Mouse (Mus musculus) 3T3-L1 (cell line): ENCODE data around the gene Pias4.

Experiments used
- DNase-seq: peaks from one replicate; pipeline ENCODE4 v3.0.0-alpha.2; 2015; ENCODE audit warnings: low read depth, low spot score

Pias4 gene

GRCm38 (mm10) chr10:81139529-81139846 lies 28.2 kb downstream of the Pias4 start:
- no peak for DNase-seq

- no peak for DNase-seq
These were observed 28.7 kb downstream of the Pias4 start for GRCm38 (mm10) chr10:81138821-81139528.

GRCm38 (mm10) chr10:81138131-81138782 lies 29.5 kb downstream of the Pias4 start:
- DNase-seq: peak; percentile 55

DNA sequence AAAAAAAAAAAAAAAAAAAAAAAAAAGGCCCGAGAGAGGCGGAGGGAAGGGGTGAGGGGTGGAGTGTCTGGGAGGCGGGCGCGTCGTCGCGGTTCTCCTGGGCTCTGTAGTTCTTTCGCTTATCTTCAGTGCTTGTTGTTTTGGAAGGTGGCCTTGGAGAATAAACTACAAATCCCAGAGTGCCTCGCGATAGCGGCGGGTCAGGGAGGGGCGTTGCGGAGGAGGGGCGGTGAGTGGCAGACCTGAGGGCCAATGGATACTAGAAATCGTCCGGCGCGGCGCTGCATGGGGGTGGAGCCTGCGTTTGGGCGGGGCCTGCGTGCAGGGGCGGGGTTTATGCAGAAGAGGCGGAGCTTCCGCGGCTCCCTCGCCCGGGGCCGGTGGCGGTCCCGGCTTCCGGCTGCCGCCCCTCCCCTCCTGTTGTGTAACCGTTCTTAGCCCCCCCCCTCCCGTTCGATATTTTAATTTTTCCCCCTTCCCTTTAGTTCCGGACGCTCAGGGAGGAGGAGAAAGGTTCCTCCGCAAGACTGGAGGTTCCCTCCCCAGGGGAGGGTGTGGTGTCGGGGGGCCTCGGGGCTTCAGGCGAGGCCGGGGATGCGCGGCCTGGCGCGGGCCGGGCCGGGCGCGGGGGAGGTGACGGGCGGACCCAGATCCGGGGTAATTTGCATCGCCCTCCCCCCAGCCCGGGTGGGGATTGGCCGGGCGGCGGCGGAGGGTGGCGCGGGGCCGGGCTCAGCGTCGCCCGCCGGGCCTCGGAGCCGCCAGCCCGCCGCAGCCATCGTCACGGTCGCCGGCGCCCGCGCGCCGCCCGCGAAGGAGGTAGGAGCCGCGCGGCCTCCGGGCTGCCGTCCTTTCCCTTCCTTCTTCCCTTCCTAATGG lies 30.2 kb downstream of the Pias4 start:
- peak; percentile 96 for DNase-seq

GRCm38 (mm10) chr10:81136706-81137231 lies 31.0 kb downstream of the Pias4 start:
- no peak for DNase-seq

DNA sequence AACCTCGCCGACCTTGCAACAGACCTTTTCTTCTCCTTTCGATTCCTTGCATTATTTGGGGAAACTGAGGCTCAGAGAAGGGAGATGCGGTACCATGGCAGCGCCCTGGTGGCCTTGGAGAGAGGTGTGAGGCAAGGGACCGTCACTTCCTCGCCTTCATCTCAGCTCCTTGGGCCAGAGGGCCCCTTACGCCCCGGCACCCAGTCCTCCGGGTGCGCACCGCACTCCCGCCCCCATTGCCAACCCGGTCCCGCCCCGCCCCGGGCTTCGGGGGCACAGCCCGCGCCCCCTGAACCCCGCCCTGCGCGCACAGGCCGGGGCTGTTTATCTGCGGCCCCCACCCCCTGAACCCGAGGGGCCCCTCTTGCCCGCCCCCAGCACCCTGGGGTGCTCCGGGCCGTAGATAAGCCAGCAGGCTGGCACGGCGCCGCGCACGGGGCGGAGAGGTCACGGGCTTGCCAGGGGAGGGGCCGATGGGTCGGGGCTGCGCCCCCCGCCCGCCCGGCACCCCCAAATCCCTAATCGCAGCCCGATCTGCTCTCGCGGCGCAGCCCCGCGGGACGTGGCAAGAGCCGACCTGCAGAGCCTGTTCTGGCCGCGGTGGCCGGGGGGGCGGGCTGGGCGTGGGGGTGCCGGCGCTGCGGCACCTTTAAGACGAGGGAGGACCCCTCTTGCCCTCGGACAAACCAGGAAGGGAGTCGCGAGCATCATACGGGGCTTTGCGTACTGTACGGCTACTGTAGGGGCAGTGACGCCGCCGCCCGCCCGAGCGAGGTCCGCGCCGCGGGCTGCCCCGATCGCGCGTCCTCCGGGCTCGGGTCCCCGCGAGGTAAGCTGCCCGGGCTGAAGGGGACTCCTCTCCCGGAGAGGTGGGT lies 31.7 kb downstream of the Pias4 start:
- DNase-seq: peak; percentile 64

DNA sequence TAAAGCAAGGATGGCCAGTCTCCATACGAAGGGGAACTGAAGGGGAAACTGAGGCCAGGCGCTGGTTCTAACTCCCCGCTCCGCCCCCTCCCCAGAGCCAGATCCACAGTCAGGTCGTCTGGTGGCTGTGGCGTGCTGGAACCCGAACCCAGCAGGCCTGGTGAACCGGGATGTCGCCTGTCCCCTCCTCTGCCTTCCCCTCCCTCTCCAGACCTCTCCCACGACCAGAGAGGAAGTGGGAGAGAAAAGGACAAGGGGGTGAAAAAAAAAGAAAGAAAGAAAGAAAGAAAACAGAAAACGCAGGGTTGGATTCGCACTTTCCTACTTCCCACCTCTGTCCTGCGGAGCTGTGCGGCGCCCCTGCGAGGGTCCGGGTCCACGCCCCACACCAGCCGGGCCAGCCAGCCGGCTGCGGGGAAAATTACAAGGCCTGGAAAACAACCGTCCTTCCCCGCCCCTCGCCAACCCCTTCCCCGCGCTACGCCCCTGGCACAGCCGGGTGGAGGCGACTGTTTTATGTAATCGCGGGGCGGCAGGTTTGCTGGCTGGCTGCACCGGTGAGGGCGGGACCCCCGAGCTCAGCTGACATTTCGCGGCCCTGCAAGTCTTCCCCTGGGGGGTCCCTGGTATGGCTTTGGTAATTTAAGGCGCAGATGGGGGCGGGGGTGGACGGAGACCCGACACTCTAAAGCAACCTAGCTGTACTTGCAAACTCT lies 32.6 kb downstream of the Pias4 start, which contains the start of gene Zbtb7a:
TSS of gene Zbtb7a (plus strand) at position 255 of the 716 bp plus-strand sequence.
- no peak for DNase-seq

- no peak for DNase-seq
These were observed 33.5 kb downstream of the Pias4 start for GRCm38 (mm10) chr10:81134181-81134587.

DNA sequence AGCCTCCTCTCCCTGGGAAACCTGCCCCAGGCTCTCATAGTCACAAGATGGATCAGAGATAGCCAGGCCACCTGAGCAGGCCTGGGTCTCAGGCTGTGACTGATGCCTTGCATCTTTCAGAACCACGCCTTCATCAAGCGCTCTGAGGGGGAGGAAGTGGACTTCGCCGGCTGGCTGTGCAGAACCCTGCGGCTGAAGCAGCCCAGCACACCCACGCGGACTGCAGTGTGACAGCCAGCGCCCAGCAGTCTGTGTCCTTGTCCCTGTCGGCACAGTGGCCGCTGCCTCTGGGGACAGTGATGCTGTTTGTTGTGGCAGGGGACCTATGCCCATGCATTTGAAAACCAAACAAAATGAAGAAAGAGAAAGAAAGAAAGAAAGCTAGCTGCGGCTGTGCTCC lies 44.2 kb downstream of the Pias4 start:
- DNase-seq: no peak

- no peak for DNase-seq
These were observed 44.8 kb downstream of the Pias4 start for GRCm38 (mm10) chr10:81122889-81123288.

DNA sequence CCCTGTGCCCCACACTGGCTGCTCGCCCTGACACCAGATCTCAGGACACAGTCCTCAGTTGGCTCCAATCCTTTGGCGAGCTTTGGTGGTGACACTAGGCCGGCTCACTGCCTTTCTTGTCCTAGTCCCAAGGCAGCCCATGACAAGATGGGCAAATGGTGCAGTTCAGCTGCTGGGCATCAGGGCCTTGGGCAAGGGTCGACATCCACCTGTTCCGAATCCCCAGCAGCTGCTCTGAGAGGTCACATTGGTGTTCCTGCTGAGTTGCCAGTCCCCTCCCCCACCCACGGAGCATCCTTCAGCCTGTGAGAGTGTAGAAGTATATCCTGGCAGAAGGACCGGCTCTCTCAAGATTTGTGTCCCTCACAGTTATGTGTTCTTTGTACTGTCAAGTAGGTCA lies 47.1 kb downstream of the Pias4 start:
- DNase-seq: no peak

DNA sequence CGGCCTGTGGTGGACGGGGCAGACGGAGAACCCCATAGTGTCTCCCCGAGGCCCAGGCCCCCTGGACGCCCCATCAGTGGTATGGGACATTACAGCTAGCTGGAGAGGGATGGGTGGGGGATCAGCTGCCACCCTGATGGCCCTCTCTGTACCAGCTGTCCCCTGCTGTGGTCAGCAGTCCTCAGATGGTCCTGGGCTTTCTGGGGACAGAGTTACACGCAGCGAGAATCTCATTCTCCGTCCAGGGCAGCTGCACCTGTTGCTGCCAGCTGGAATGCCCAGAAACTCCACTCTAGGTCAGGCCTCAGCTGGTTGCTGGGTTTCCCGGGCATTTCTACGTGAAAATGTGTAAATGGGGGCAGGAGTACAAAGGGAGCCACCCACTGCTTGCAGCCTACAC lies 48.1 kb downstream of the Pias4 start:
- no peak for DNase-seq

- DNase-seq: no peak
These were observed 54.8 kb downstream of the Pias4 start for GRCm38 (mm10) chr10:81112946-81113345.

DNA sequence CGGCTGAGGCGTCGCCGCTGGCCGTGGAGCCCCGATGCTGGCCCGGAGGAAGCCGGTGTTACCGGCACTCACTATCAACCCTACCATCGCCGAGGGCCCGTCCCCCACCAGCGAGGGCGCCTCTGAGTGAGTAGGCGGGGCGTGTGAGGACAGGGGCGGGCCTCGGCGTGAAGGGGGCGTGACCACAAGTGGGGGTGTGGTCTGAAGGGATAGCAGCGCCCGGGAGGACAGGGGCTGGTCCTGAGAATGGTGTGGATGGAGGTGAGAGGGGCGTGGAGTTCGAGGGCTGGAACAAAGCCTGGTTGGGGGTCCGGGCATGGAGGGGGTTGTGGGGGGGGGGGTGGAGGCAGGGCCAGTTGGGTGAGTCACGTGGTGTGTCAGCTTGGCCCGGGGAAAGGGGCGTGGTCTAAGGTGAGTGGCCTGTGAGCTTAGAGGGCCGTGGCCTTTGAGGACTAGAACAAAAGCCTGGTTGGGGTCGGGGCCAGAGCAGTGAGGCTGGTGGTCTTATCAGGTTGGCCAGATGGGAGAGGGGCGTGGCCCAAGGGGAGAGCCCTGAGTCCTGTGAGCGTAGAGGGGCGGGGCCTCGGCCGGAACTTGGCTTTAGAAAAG lies 61.5 kb downstream of the Pias4 start:
- DNase-seq: peak; percentile 79

- DNase-seq: peak; percentile 96
These were observed 62.1 kb downstream of the Pias4 start, which contains the start of gene Map2k2 for GRCm38 (mm10) chr10:81105565-81106112. Map2k2 (plus strand) TSS chr10:81105915.
